Mouse (Mus musculus) small intestine, adult 2 months (tissue): Measurements from ENCODE around the gene Ndufa8.

ENCODE experiments used
- CTCF ChIP-seq: fragments of 200-500 bp; IDR thresholded peaks from 2 replicates; pipeline ENCODE4 v1.5.1; 2012; ENCODE audit warnings: low read depth, mild to moderate bottlenecking, control low read depth, inconsistent platforms, low read length, moderate library complexity, mixed read lengths; ENCODE audit not compliant: insufficient replicate concordance, insufficient read length; ENCODE audit errors: extremely low read depth
- POLR2A ChIP-seq: fragments of 200-500 bp; IDR thresholded peaks from 2 replicates; pipeline ENCODE4 v1.6.1; 2012; ENCODE audit warnings: low read depth, mild to moderate bottlenecking, control low read depth, inconsistent platforms, low read length, moderate library complexity

DNA sequence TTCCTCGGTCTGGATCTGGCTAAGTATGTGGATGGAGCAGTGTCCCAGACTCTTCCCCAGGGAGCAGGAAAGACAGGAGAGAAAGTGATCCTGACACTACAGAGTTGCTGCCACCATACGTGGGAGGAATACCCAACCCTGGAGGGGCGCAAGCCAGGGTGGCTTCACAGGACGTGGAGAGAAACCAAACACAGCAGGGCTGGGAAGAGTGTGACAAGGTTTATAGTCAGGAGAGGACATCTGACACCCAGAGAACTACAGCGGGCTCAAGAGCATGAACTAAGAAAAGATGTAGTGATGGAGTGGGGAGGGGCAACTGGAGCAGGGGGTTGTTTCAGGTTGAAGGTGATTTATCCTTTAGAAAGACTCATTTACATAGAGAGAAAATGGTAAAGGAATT is 12.2 kb upstream of the Ndufa8 start:
- TF ChIP-seq POLR2A (no peak), CTCF (no peak)
